Mouse (Mus musculus): ENCODE measurements around the gene Pcsk4.

Pcsk4 gene

GRCm38 (mm10) chr10:80297526-80298133 lies 31.7 kb downstream of the Pcsk4 start:
- DNase-seq (ENCODE audit: low spot score) = no peak

- DNase-seq (ENCODE audit: low spot score) = no peak
Measured at GRCm38 (mm10) chr10:80296824-80297223, 32.5 kb downstream of the Pcsk4 start.

GRCm38 (mm10) chr10:80295618-80296425 lies 33.5 kb downstream of the Pcsk4 start, which contains the start of gene Apc2:
Gene Apc2 (plus strand): TSS chr10:80295977.
- DNase-seq (ENCODE audit: low spot score) = peak; percentile 75

GRCm38 (mm10) chr10:80294788-80295303 lies 34.5 kb downstream of the Pcsk4 start:
- no peak for DNase-seq (ENCODE audit: low spot score)

GRCm38 (mm10) chr10:80294311-80294710 lies 35.0 kb downstream of the Pcsk4 start:
- no peak for DNase-seq (ENCODE audit: low spot score)

- no peak for DNase-seq (ENCODE audit: low spot score)
Measured at GRCm38 (mm10) chr10:80293325-80293724, 36.0 kb downstream of the Pcsk4 start.

- peak; percentile 94 for DNase-seq (ENCODE audit: low spot score)
Measured at GRCm38 (mm10) chr10:80292251-80293146, 36.8 kb downstream of the Pcsk4 start, which contains the start of gene Rps15. Gene Rps15 (plus strand): TSS chr10:80292453.

GRCm38 (mm10) chr10:80288657-80289056 lies 40.6 kb downstream of the Pcsk4 start:
- no peak for DNase-seq (ENCODE audit: low spot score)

- DNase-seq (ENCODE audit: low spot score) = no peak
Measured at GRCm38 (mm10) chr10:80288097-80288496, 41.2 kb downstream of the Pcsk4 start.

- DNase-seq (ENCODE audit: low spot score) = no peak
Measured at GRCm38 (mm10) chr10:80285222-80286070, 43.9 kb downstream of the Pcsk4 start.

GRCm38 (mm10) chr10:80282481-80283441 lies 46.5 kb downstream of the Pcsk4 start:
- no peak for DNase-seq (ENCODE audit: low spot score)

- peak; percentile 74 for DNase-seq (ENCODE audit: low spot score)
Measured at GRCm38 (mm10) chr10:80281921-80282371, 47.4 kb downstream of the Pcsk4 start.

GRCm38 (mm10) chr10:80281304-80281703 lies 48.0 kb downstream of the Pcsk4 start:
- peak; percentile 61 for DNase-seq (ENCODE audit: low spot score)

- no peak for DNase-seq (ENCODE audit: low spot score)
Measured at GRCm38 (mm10) chr10:80279273-80279672, 50.0 kb downstream of the Pcsk4 start.

- DNase-seq (ENCODE audit: low spot score) = no peak
Measured at GRCm38 (mm10) chr10:80278390-80278789, 50.9 kb downstream of the Pcsk4 start.

- DNase-seq (ENCODE audit: low spot score) = peak; percentile 52
Measured at GRCm38 (mm10) chr10:80276238-80276637, 53.1 kb downstream of the Pcsk4 start.

- no peak for DNase-seq (ENCODE audit: low spot score)
Measured at GRCm38 (mm10) chr10:80273847-80274246, 55.5 kb downstream of the Pcsk4 start.

- DNase-seq (ENCODE audit: low spot score) = no peak
Measured at GRCm38 (mm10) chr10:80271870-80272585, 57.3 kb downstream of the Pcsk4 start.
